Mouse (Mus musculus): ENCODE results near the gene Itgb4. TPM values are rescaled to one million over a fixed set of nuclear protein-coding genes. Genes with fewer than 3 reads are reported as not detected.

The Itgb4 gene
- total and polyA plus RNA-seq, 2 experiments from 2014 or later = 0.93 to 1.1 TPM

DNA sequence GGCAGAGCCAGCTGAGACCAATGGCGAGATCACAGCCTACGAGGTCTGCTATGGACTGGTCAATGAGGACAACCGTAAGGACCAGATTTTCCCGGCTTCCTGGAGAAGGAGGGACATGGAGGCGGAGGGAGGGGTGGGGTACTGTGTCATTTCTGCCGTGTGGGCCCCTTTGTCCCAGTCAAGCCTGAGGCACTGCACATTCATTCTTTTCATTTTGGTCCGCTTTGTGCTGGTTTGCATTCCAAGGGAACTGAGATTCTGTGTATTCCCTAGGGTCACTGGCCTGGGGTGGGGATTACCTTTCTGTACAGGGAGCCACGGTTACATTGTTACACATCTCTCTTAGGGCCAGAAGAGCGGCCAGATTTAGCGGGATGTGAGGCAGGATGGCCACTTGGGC, 26.1 kb downstream of the Itgb4 start:
- no peaks in the 10 kb centered on the region for H3K4me1 ChIP-seq (ENCODE audit: insufficient read depth)
- ATAC-seq = no peak
- no peak for DNase-seq
- no peaks in the 10 kb centered on the region for H3K27me3 ChIP-seq (ENCODE audit: insufficient read depth, low read length)
- H3K36me3 ChIP-seq (ENCODE audit: insufficient read depth) = no peaks in the 10 kb centered on the region
- H3K4me3 ChIP-seq (ENCODE audit: low read depth, low read length) = no peak overlapping the region
- 19% methylated on average over 10 of the region's 10 CpGs for WGBS
- H3K4me2 ChIP-seq (ENCODE audit: low read depth) = no peak overlapping the region
- no peak for TF ChIP-seq CTCF (IDR thresholded peaks at IDR 0.05; ENCODE audit: low read depth)
- no peak overlapping the region for H3K9ac ChIP-seq
- H3K27ac ChIP-seq (ENCODE audit: low read depth, low read length) = no peak overlapping the region
- H3K9me3 ChIP-seq (ENCODE audit: low read length) = no peaks in the 10 kb centered on the region

DNA sequence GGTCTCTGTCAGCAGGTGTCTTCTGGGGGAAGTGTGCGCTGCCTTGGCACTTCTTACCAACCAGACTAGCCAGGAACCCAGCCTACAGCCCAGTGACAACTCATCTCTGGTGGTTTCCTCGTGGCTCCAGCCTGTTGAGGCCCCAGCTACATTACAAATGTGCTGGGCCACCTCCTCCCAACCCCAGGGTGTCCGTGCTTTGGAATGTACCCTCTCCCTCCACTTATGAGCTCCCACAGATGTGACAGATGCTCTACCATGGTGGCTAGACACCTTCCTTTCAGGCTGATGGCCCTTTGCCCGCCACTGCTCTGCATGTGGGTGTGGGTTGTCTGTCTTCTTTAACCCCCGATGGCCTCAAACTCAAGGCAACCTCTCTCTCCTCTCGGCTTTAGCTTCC, 27.2 kb downstream of the Itgb4 start:
- no peak for ATAC-seq
- no peak overlapping the region for H3K27ac ChIP-seq (ENCODE audit: low read depth, low read length)
- no peaks in the 10 kb centered on the region for H3K9me3 ChIP-seq (ENCODE audit: low read length)
- no peak overlapping the region for H3K4me2 ChIP-seq (ENCODE audit: low read depth)
- no peaks in the 10 kb centered on the region for H3K27me3 ChIP-seq (ENCODE audit: insufficient read depth, low read length)
- H3K4me3 ChIP-seq (ENCODE audit: low read depth, low read length) = no peak overlapping the region
- 70% methylated on average over 6 of the region's 6 CpGs for WGBS
- H3K4me1 ChIP-seq (ENCODE audit: insufficient read depth) = no peaks in the 10 kb centered on the region
- no peak overlapping the region for H3K9ac ChIP-seq
- no peak for DNase-seq
- no peaks in the 10 kb centered on the region for H3K36me3 ChIP-seq (ENCODE audit: insufficient read depth)
- TF ChIP-seq CTCF (IDR thresholded peaks at IDR 0.05; ENCODE audit: low read depth) = no peak

DNA sequence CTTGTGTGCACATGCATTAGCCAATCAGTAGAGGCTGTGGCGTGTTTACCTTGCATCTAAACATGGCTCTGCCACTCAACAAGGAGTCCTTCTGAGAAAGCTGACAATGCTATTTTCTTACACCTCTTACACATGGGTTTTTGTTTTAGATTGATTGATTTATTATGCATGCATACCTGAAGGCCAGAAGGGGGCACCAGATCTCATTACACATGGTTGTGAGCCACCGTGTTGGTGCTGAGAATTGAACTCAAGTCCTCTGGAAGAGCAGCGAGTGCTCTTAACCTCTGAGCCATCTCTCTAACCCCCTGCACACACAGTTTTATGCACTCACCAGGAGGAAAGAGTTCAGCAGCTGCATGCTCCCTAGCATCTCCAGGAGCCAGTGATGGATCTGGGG, 28.4 kb downstream of the Itgb4 start:
- DNase-seq = no peak
- Histone ChIP-seq H3K9ac (no peak overlapping the region), H3K4me3 (ENCODE audit: low read depth, low read length) (no peak overlapping the region), H3K36me3 (ENCODE audit: insufficient read depth) (no peaks in the 10 kb centered on the region; the same call in 1 of the 2 replicates), H3K27me3 (ENCODE audit: insufficient read depth, low read length) (no peaks in the 10 kb centered on the region), H3K4me2 (ENCODE audit: low read depth) (no peak overlapping the region), H3K9me3 (ENCODE audit: low read length) (no peaks in the 10 kb centered on the region), H3K27ac (ENCODE audit: low read depth, low read length) (no peak overlapping the region), H3K4me1 (ENCODE audit: insufficient read depth) (no peaks in the 10 kb centered on the region)
- WGBS = 81% methylated on average over 3 of the region's 3 CpGs
- 0 out of 2 replicates have a peak, but pooled peaks have one; percentile 7 for TF ChIP-seq CTCF (IDR thresholded peaks at IDR 0.05; ENCODE audit: low read depth)
- no peak for ATAC-seq

DNA sequence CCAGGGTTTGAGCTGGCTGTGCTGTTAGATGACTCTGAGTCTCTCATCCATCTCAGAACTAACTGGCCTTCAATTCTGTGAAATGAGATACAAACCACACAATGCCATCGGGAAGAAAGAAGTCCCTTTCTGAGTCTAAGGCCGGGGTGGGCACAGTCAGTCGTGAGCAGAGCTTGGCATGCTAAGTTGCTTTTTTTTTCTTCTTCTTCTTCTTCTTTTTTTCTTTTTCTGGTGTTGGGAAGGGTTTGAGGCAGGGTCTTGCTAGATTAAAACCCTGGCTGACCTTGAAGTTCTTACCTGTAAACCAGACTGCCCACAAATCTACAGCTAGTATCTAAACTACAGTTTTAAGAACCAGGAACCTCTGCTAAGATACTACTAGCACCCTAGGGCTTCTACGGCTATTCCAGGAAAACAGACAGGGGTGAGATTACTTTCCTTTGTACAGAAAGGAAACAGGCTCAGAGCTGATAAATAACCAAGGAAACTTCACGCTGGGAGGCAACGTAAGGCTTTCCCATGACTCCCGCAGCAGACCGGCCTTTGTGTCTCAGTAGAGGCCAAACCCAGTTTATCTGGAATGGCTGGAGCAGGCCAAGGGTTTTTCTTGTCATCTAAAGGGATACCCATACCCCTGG, 29.8 kb downstream of the Itgb4 start:
- no peaks in the 10 kb centered on the region; the same call in 1 of the 2 replicates for H3K36me3 ChIP-seq (ENCODE audit: insufficient read depth)
- peak overlapping the region; percentile 74 for H3K4me2 ChIP-seq (ENCODE audit: low read depth)
- H3K27ac ChIP-seq (ENCODE audit: low read depth, low read length) = 0 out of 2 replicates have a peak overlapping the region, but pooled peaks have one; percentile 21
- ATAC-seq = no peak; the same call in 1 of the 2 replicates
- WGBS = 30% methylated on average over 8 of the region's 8 CpGs
- H3K4me3 ChIP-seq (ENCODE audit: low read depth, low read length) = peak overlapping the region; percentile 38
- no peaks in the 10 kb centered on the region for H3K4me1 ChIP-seq (ENCODE audit: insufficient read depth)
- no peaks in the 10 kb centered on the region for H3K27me3 ChIP-seq (ENCODE audit: insufficient read depth, low read length)
- peak overlapping the region; percentile 54 for H3K9ac ChIP-seq
- H3K9me3 ChIP-seq (ENCODE audit: low read length) = no peaks in the 10 kb centered on the region
- no peak for TF ChIP-seq CTCF (IDR thresholded peaks at IDR 0.05; ENCODE audit: low read depth)
- DNase-seq = no peak

DNA sequence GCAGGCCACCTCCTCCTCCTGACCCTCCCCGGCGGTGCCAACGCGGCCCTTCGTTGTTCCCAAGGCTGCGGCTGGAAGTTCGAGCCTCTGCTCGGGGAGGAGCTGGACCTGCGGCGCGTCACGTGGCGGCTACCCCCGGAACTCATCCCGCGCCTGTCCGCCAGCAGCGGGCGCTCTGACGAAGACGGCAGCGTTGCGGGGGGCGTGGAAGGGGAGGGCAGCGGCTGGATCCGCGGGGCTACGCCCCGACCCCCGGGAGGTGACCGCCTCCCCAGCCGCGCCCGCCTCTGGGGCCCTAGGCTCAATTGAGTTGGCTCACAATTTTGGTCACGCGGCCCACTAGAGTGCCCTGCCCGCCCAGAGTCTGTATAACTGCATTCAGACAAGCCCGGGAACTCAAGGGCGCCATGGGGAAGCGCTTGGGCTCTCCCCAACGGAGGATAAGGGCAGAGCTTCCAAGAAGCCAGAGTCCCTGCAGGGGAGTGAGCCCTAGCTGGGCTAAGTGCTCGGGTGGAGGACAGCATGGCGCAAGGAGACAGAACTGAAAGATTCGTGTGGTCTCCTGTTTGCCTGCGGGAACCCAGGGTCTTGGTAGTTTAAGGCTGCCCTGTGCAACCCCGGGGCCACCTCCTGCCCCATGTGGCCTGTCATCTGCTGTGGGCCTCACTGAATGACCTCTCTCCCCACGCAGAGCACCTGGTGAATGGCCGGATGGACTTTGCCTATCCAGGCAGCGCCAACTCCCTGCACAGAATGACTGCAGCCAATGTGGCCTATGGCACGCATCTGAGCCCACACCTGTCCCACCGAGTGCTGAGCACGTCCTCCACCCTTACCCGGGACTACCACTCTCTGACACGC, 30.6 kb downstream of the Itgb4 start:
- WGBS = 9% methylated on average over 54 of the region's 54 CpGs
- Histone ChIP-seq H3K27me3 (ENCODE audit: insufficient read depth, low read length) (no peaks in the 10 kb centered on the region), H3K27ac (ENCODE audit: low read depth, low read length) (0 out of 2 replicates have a peak overlapping the region, but pooled peaks have one; percentile 36), H3K9ac (peak overlapping the region; percentile 54), H3K4me3 (ENCODE audit: low read depth, low read length) (peak overlapping the region; percentile 38), H3K36me3 (ENCODE audit: insufficient read depth) (no peaks in the 10 kb centered on the region; the same call in 1 of the 2 replicates), H3K4me2 (ENCODE audit: low read depth) (peak overlapping the region; percentile 74), H3K4me1 (ENCODE audit: insufficient read depth) (no peaks in the 10 kb centered on the region), H3K9me3 (ENCODE audit: low read length) (no peaks in the 10 kb centered on the region)
- ATAC-seq (peak; percentile 79), DNase-seq (peak; percentile 74)
- peak; percentile 72 for TF ChIP-seq CTCF (IDR thresholded peaks at IDR 0.05; ENCODE audit: low read depth)

DNA sequence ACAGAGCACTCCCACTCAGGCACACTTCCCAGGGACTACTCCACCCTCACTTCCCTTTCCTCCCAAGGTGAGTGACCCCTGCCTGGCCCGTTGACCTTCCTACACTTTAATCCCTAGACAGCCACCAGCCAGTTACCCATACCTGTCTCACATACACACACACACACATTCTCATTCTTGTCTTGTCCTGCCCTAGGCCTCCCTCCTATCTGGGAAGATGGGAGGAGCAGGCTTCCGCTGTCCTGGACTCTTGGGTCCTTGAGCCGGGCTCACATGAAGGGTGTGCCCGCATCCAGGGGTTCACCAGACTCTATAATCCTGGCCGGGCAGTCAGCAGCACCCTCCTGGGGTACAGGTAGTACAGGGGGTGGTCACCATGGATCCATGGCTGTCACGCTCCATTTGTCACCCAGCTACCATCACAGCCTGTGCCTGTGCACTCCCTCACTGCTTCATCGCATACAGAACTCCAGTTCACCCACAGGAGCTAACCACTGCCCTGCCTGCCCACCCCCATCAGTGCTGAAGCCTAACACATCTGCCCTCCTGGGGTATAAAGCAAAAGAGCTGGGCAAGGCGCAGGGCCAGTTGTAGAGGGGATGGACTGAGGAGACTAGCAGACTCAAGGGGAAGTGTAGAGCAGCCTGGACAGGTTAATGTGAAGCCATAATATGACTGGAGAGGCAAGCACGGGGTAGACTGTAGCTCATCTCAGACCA, 31.4 kb downstream of the Itgb4 start:
- H3K4me3 ChIP-seq (ENCODE audit: low read depth, low read length) = no peak overlapping the region
- no peaks in the 10 kb centered on the region; the same call in 1 of the 2 replicates for H3K36me3 ChIP-seq (ENCODE audit: insufficient read depth)
- H3K9me3 ChIP-seq (ENCODE audit: low read length) = no peaks in the 10 kb centered on the region
- no peaks in the 10 kb centered on the region for H3K27me3 ChIP-seq (ENCODE audit: insufficient read depth, low read length)
- TF ChIP-seq CTCF (IDR thresholded peaks at IDR 0.05; ENCODE audit: low read depth) = no peak
- H3K27ac ChIP-seq (ENCODE audit: low read depth, low read length) = no peak overlapping the region
- ATAC-seq (no peak), DNase-seq (no peak)
- no peaks in the 10 kb centered on the region for H3K4me1 ChIP-seq (ENCODE audit: insufficient read depth)
- peak overlapping the region; percentile 74; the same call in 1 of the 2 replicates for H3K4me2 ChIP-seq (ENCODE audit: low read depth)
- no peak overlapping the region for H3K9ac ChIP-seq
- WGBS = 80% methylated on average over 9 of the region's 9 CpGs

Data from forebrain, postnatal 0 days (tissue).